ENCODE assay signal across 26 mouse cellular contexts in genomic region chr11:53249686-53250085, GRCm38 (mm10). TPM values are rescaled to one million over a fixed set of nuclear protein-coding genes. Genes with fewer than 3 reads are reported as not detected.
DNase-seq lines count a peak whose midpoint lies in the region; ATAC-seq and TF ChIP-seq lines count a peak whose summit lies in the region.
"Had no signal": no experiment of that assay in that cellular context is flagged by ENCODE, and none has a peak within 500 bp of the region (broad histone marks: within the 10 kb centered on the region; RNA-seq: fewer than 3 reads in every experiment).

No protein-coding gene starts in this region.

- H3K4me2 ChIP-seq in forebrain, embryonic 14.5 days (ENCODE audit: low read length), result no peak overlapping the region
- H3K4me2 ChIP-seq in forebrain, embryonic 15.5 days (replicated peaks), result no peak overlapping the region
- no peak overlapping the region for H3K4me2 ChIP-seq in hindbrain, postnatal 0 days (ENCODE audit: low read depth, low read length)
- H3K4me2 ChIP-seq in hindbrain, embryonic 12.5 days (replicated peaks), result no peak overlapping the region
- H3K4me2 ChIP-seq in limb, embryonic 13.5 days (replicated peaks), result no peak overlapping the region
- H3K4me2 ChIP-seq: embryonic facial prominence, embryonic 15.5 days; heart, embryonic 11.5 days; hindbrain, embryonic 15.5 days; intestine, embryonic 15.5 days; midbrain, embryonic 11.5 days had no signal

- H3K4me1 ChIP-seq in forebrain, embryonic 14.5 days (ENCODE audit: control insufficient read depth, insufficient read depth, low read length), result no peaks in the 10 kb centered on the region
- peaks cover 3% of the 10 kb centered on the region; the same call in 1 of the 2 replicates for H3K4me1 ChIP-seq in forebrain, embryonic 15.5 days
- H3K4me1 ChIP-seq in hindbrain, postnatal 0 days (ENCODE audit: insufficient read depth, low read length), result 0 out of 2 replicates have a peak, but pooled peaks cover 4% of the 10 kb centered on the region
- peaks cover 5% of the 10 kb centered on the region for H3K4me1 ChIP-seq in hindbrain, embryonic 12.5 days
- H3K4me1 ChIP-seq in limb, embryonic 13.5 days, result peaks cover 21% of the 10 kb centered on the region
- H3K4me1 ChIP-seq: embryonic facial prominence, embryonic 15.5 days had no signal

- H3K9me3 ChIP-seq in forebrain, embryonic 14.5 days (replicated peaks; ENCODE audit: control insufficient read depth, low read length), result no peaks in the 10 kb centered on the region
- no peaks in the 10 kb centered on the region for H3K9me3 ChIP-seq in forebrain, embryonic 15.5 days
- no peaks in the 10 kb centered on the region for H3K9me3 ChIP-seq in hindbrain, postnatal 0 days (ENCODE audit: low read length)
- 0 out of 2 replicates have a peak, but pooled peaks cover under 1% of the 10 kb centered on the region for H3K9me3 ChIP-seq in hindbrain, embryonic 12.5 days (replicated peaks)
- H3K9me3 ChIP-seq in limb, embryonic 13.5 days, result peaks cover 5% of the 10 kb centered on the region; the same call in 1 of the 2 replicates
- H3K9me3 ChIP-seq: embryonic facial prominence, embryonic 15.5 days; hindbrain, embryonic 15.5 days; intestine, embryonic 15.5 days had no signal

- ATAC-seq in forebrain, embryonic 14.5 days, result no peak
- ATAC-seq in forebrain, embryonic 15.5 days (replicated peaks), result no peak
- no peak for ATAC-seq in hindbrain, postnatal 0 days
- no peak for ATAC-seq in hindbrain, embryonic 12.5 days (ENCODE audit: low FRiP score)
- ATAC-seq in limb, embryonic 13.5 days (ENCODE audit: low FRiP score, low read depth), result peak; percentile 41; the same call in 1 of the 2 replicates
- ATAC-seq: CD4-positive, CD25-positive, alpha-beta regulatory T cell, adult 4 months; Patski had no signal

- peak; percentile 23 for DNase-seq in forebrain, embryonic 14.5 days (ENCODE audit: low spot score)
- DNase-seq in hindbrain, postnatal 0 days (ENCODE audit: low spot score), result no peak
- DNase-seq in ZHBTc4 (ENCODE audit: low read depth, low spot score), result peak; percentile 35
- DNase-seq in left cerebral cortex, adult 8-10 months (ENCODE audit: low spot score in 2 of 2), result no peak
- DNase-seq: adrenal gland, adult 8-10 months; cerebellum, adult 18-20 months; cerebellum, postnatal 25 days; embryo, embryonic 11 days; gastrocnemius, postnatal 36 days; heart, postnatal 36 days; kidney, adult 8-10 months; kidney, postnatal 14 days; lung, adult 18-20 months; lung, postnatal 14 days; right cerebral cortex, postnatal 25 days; spleen, adult 18-20 months had no signal

- peak; percentile 29 for TF ChIP-seq CTCF in hindbrain, postnatal 0 days (IDR thresholded peaks at IDR 0.05; ENCODE audit: low read depth)

- H3K9ac ChIP-seq in forebrain, embryonic 14.5 days (ENCODE audit: low read length), result no peak overlapping the region
- H3K9ac ChIP-seq in forebrain, embryonic 15.5 days (replicated peaks), result no peak overlapping the region
- H3K9ac ChIP-seq in hindbrain, postnatal 0 days (replicated peaks; ENCODE audit: low read length), result no peak overlapping the region
- H3K9ac ChIP-seq in hindbrain, embryonic 12.5 days, result no peak overlapping the region
- H3K9ac ChIP-seq in limb, embryonic 13.5 days, result no peak overlapping the region
- H3K9ac ChIP-seq: embryonic facial prominence, embryonic 15.5 days; hindbrain, embryonic 15.5 days; intestine, embryonic 15.5 days had no signal

- no peak overlapping the region for H3K4me3 ChIP-seq in forebrain, embryonic 14.5 days (ENCODE audit: low read depth, low read length)
- H3K4me3 ChIP-seq in forebrain, embryonic 15.5 days, result no peak overlapping the region
- no peak overlapping the region for H3K4me3 ChIP-seq in hindbrain, postnatal 0 days (ENCODE audit: low read length)
- no peak overlapping the region for H3K4me3 ChIP-seq in hindbrain, embryonic 12.5 days
- no peak overlapping the region for H3K4me3 ChIP-seq in limb, embryonic 13.5 days
- H3K4me3 ChIP-seq: embryonic facial prominence, embryonic 15.5 days; hindbrain, embryonic 15.5 days; intestine, embryonic 15.5 days had no signal

- no peaks in the 10 kb centered on the region for H3K27me3 ChIP-seq in forebrain, embryonic 14.5 days (replicated peaks; ENCODE audit: control insufficient read depth, insufficient read depth, low read length)
- no peaks in the 10 kb centered on the region for H3K27me3 ChIP-seq in forebrain, embryonic 15.5 days
- no peaks in the 10 kb centered on the region for H3K27me3 ChIP-seq in hindbrain, postnatal 0 days (ENCODE audit: insufficient read depth, low read length)
- no peaks in the 10 kb centered on the region for H3K27me3 ChIP-seq in hindbrain, embryonic 12.5 days
- H3K27me3 ChIP-seq in limb, embryonic 13.5 days, result peaks cover 23% of the 10 kb centered on the region
- H3K27me3 ChIP-seq: embryonic facial prominence, embryonic 15.5 days; hindbrain, embryonic 15.5 days; intestine, embryonic 15.5 days; Patski had no signal

- no peak overlapping the region for H3K27ac ChIP-seq in forebrain, embryonic 14.5 days (ENCODE audit: low read depth, low read length)
- H3K27ac ChIP-seq in forebrain, embryonic 15.5 days (replicated peaks), result no peak overlapping the region
- no peak overlapping the region for H3K27ac ChIP-seq in hindbrain, postnatal 0 days
- no peak overlapping the region for H3K27ac ChIP-seq in hindbrain, embryonic 12.5 days
- no peak overlapping the region; the same call in 1 of the 2 replicates for H3K27ac ChIP-seq in limb, embryonic 13.5 days
- H3K27ac ChIP-seq: embryonic facial prominence, embryonic 15.5 days; hindbrain, embryonic 15.5 days; intestine, embryonic 15.5 days had no signal

- 70% methylated on average over 5 of the region's 5 CpGs for WGBS in forebrain, embryonic 14.5 days
- WGBS in forebrain, embryonic 15.5 days, result 61% methylated on average over 5 of the region's 5 CpGs
- 36% methylated on average over 5 of the region's 5 CpGs for WGBS in hindbrain, postnatal 0 days
- 75% methylated on average over 5 of the region's 5 CpGs for WGBS in hindbrain, embryonic 12.5 days
- 32% methylated on average over 5 of the region's 5 CpGs for WGBS in limb, embryonic 13.5 days

- H3K36me3 ChIP-seq in forebrain, embryonic 14.5 days (ENCODE audit: control insufficient read depth, insufficient read depth, low read length), result no peaks in the 10 kb centered on the region
- H3K36me3 ChIP-seq in forebrain, embryonic 15.5 days, result no peaks in the 10 kb centered on the region
- no peaks in the 10 kb centered on the region for H3K36me3 ChIP-seq in hindbrain, postnatal 0 days (ENCODE audit: insufficient read depth, low read length)
- no peaks in the 10 kb centered on the region for H3K36me3 ChIP-seq in hindbrain, embryonic 12.5 days
- H3K36me3 ChIP-seq in limb, embryonic 13.5 days, result no peaks in the 10 kb centered on the region
- H3K36me3 ChIP-seq: embryonic facial prominence, embryonic 15.5 days; hindbrain, embryonic 15.5 days; intestine, embryonic 15.5 days had no signal

RNA-seq across cellular contexts. Expression of gene Hspa4, which starts 50.6 kb away (rescaled TPM):
- 55.5 and 58.6 TPM in 2 replicates for polyA plus RNA-seq in forebrain, embryonic 14.5 days (2014; fragmentation: Nextera tagmentation; extraction: Ambion mirVana)
- 51.8 and 54.7 TPM in 2 replicates for polyA plus RNA-seq in forebrain, embryonic 15.5 days (2015; fragmentation: Nextera tagmentation; extraction: Ambion mirVana)
- 79.4 and 92.9 TPM in 2 replicates for total RNA-seq in hindbrain, postnatal 0 days (2014; rRNA removed)
- polyA plus RNA-seq in hindbrain, postnatal 0 days (2015; fragmentation: Nextera tagmentation; extraction: Ambion mirVana), result 50.8 and 54.2 TPM in 2 replicates
- 80.7 and 85.8 TPM in 2 replicates for polyA plus RNA-seq in hindbrain, embryonic 12.5 days (2016; fragmentation: Nextera tagmentation; extraction: Ambion mirVana)
- 79.0 and 87.4 TPM in 2 replicates for polyA plus RNA-seq in limb, embryonic 13.5 days (2015; fragmentation: Nextera tagmentation; extraction: Ambion mirVana)
- total RNA-seq in left cerebral cortex, adult 8-10 months (2022), result 100 to 1,000 TPM; 154 to 178 (median 160) TPM

Comparison
In these comparisons a context has a peak if more than half of its experiments do, and no peak if none do; other contexts are left out.
1. DNase-seq: peak in forebrain, embryonic 14.5 days (single experiment) and ZHBTc4 (single experiment); none in hindbrain, postnatal 0 days (single experiment) and left cerebral cortex, adult 8-10 months (0 of 2).